Mouse (Mus musculus) right cerebral cortex, postnatal 36 days (tissue): ENCODE results near the gene Chkb.

Experiments used
- DNase-seq, 2 experiments: peaks; one replicate each; pipeline ENCODE4 v3.0.0; 2022; ENCODE audit warnings: low spot score in 2 of 2, mixed read lengths in 1 of 2

Chkb gene

GRCm38 (mm10) chr15:89399716-89400115 is 30.0 kb downstream of the Chkb start:
- no peak for DNase-seq

DNA sequence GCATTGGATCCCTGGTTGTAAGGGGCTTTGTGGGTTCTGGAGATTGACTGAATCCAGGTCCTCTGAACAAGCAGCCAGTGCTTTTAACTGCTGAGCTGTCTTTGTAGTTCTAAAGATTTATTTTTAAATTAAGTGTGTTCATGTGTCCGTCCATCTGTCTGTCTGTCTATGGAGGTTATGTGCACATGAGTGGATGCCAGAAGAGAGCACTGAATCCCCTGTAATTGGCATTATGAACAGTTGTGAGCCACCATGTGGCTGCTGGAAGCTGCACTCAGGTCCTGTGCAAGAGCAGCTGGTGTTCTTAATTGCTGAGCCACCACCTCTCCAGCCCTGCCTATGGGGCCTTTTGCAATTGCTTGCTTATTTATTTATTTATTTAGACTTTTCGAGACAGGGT is 31.6 kb downstream of the Chkb start:
- no peak for DNase-seq

GRCm38 (mm10) chr15:89396883-89397282 is 32.8 kb downstream of the Chkb start:
- no peak for DNase-seq

DNA sequence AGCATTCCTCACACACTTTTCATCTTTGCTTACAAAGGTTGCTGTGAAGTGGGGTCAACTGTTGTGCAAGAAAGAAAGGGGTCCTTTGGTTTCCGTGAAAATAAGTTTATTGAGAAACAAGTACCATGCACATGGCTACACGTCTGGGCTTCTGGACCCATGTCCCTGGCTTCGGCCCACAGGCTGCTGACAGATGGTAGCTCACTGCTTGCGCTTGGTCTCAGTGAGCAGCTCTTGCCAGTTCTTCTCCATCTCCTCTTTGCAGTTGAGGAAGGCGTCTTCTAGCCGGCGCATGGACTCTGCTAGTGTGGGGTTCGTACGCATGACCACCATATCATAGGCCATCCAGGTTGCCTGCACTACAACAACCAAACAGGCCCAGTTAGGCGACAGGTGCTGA is 39.6 kb downstream of the Chkb start:
- DNase-seq, result no peak

DNA sequence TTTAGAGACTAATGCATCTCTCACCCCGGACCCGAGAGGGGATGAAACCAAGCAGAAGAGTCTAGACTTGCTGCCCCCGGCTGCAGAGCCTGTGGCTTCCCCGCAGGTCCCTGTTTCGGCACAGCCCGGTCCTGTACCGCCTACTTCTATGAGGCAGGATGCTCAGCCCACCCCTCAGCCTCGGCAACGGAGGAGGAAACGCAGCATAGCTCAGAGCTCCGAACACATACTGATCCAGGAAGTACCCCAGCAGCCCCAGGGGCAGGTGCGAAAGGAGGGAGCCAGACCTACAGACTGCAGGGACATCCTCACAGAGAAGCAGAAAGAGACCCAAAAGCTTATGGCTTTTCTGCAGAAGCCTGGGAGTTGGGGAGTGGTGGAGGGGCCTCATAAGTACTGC is 42.6 kb downstream of the Chkb start:
- DNase-seq, result no peak

- DNase-seq, result no peak
Observed at GRCm38 (mm10) chr15:89384617-89385016, 45.1 kb downstream of the Chkb start, which contains the start of gene Klhdc7b. Gene Klhdc7b (plus strand): TSS chr15:89384917.

- no peak for DNase-seq
Observed at GRCm38 (mm10) chr15:89379429-89379828, 50.3 kb downstream of the Chkb start.

DNA sequence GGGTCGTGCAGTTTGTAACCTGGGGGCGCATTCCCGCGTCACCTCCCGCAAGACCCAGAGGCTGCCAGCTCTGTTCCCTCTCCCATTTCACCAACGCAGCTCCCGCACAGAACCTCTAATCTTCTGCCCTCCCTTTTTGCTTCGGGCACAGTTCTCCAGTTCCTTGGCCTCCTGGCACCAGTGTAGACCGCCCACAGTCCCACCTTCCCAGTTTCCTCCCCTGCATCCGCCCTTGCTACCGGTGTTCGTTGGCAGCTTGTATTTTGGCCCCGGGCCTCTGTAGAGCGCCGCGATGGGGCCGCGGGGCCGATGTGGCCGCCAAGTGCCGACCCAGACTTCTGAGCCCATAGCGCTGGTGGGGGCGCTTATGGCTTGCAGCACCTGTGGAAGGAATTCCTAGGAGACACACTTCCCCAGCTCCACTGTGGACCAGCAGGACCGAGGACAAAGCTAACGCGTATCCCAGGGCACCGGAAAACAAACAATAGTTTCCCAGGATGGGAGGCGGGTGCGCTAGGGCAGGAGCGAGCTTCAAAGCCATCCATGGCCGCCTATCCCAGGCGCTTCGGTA is 50.8 kb downstream of the Chkb start, which contains the start of gene Odf3b:
Odf3b (minus strand) TSS at position 452 of the 571 bp plus-strand sequence.
- no peak for DNase-seq

- DNase-seq, result no peak
Observed at GRCm38 (mm10) chr15:89377938-89378828, 51.5 kb downstream of the Chkb start.

GRCm38 (mm10) chr15:89377362-89377761 is 52.3 kb downstream of the Chkb start:
- DNase-seq, result no peak

GRCm38 (mm10) chr15:89376957-89377356 is 52.8 kb downstream of the Chkb start, which contains the start of gene Tymp:
Gene Tymp (minus strand): TSS chr15:89377039.
- DNase-seq, result no peak
